Mouse (Mus musculus) erythroblast, embryonic 14.5 days (primary cell): ENCODE results near the gene Crtc3. TPM values are rescaled to one million over a fixed set of nuclear protein-coding genes. Genes with fewer than 3 reads are reported as not detected.

ENCODE experiments used
- H3K27me3 ChIP-seq: 2 replicates; pipeline ENCODE4 v1.6.1; 2012; ENCODE audit warnings: inconsistent platforms; ENCODE audit not compliant: control insufficient read depth
- H3K36me3 ChIP-seq: 2 replicates; pipeline ENCODE4 v1.6.1; 2012; ENCODE audit warnings: mild to moderate bottlenecking, inconsistent platforms; ENCODE audit not compliant: control insufficient read depth
- H3K4me1 ChIP-seq: 2 replicates; pipeline ENCODE4 v1.6.1; 2012; ENCODE audit warnings: inconsistent platforms; ENCODE audit not compliant: control insufficient read depth
- H3K4me3 ChIP-seq: replicated peaks from 2 replicates; pipeline ENCODE3; 2012; ENCODE audit warnings: moderate library complexity, mild to moderate bottlenecking, inconsistent platforms
- H3K9me3 ChIP-seq: 2 replicates; pipeline ENCODE4 v1.6.1; 2012; ENCODE audit warnings: low read length, inconsistent platforms, mixed read lengths; ENCODE audit not compliant: control insufficient read depth
- GATA1 ChIP-seq: IDR thresholded peaks from 2 replicates; pipeline ENCODE4 v1.6.1; 2012; ENCODE audit warnings: low read length, inconsistent platforms, mixed read lengths
- TAL1 ChIP-seq: IDR thresholded peaks from 3 replicates; pipeline ENCODE4 v1.6.1; 2012; ENCODE audit warnings: low read length, inconsistent platforms, mixed read lengths
- polyA plus RNA-seq: library from polyadenylated mRNA; stranded (reverse); fragments of >175 nt; gene quantifications from 2 replicates; pipeline ENCODE4 v1.2.3, GENCODE M21; 2012

Gene Crtc3
- polyA plus RNA-seq, 1 experiment = 0.78 TPM

- no peak overlapping the region for H3K4me3 ChIP-seq
- TF ChIP-seq GATA1 (no peak), TAL1 (no peak)
- no peaks in the 10 kb centered on the region for H3K27me3 ChIP-seq
- no peaks in the 10 kb centered on the region for H3K9me3 ChIP-seq
- H3K4me1 ChIP-seq = no peaks in the 10 kb centered on the region
- no peaks in the 10 kb centered on the region for H3K36me3 ChIP-seq
Measured at GRCm38 (mm10) chr7:80561931-80562330, 126.7 kb downstream of the Crtc3 start.

DNA sequence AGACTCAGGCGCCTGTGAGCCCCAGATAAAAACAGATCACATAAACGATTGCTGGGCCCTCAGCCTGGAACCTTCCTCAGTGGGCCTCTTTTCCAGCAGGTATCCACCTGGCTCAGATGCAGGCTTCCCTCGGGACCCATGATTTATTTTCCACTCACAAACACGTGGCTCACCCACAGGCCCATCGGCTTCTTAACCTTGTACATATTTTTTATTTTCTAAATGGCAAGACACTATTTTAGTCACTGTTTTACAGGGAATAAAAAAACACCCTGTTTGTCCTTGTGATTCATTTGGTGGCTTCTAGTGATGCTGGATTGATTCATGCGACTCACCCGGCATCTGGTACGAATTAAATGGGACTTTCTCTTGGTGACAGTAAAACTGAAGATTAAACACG lies 127.4 kb downstream of the Crtc3 start:
- Histone ChIP-seq H3K4me1 (no peaks in the 10 kb centered on the region), H3K36me3 (no peaks in the 10 kb centered on the region), H3K27me3 (no peaks in the 10 kb centered on the region), H3K4me3 (no peak overlapping the region), H3K9me3 (no peaks in the 10 kb centered on the region)
- TF ChIP-seq TAL1 (no peak), GATA1 (no peak)

DNA sequence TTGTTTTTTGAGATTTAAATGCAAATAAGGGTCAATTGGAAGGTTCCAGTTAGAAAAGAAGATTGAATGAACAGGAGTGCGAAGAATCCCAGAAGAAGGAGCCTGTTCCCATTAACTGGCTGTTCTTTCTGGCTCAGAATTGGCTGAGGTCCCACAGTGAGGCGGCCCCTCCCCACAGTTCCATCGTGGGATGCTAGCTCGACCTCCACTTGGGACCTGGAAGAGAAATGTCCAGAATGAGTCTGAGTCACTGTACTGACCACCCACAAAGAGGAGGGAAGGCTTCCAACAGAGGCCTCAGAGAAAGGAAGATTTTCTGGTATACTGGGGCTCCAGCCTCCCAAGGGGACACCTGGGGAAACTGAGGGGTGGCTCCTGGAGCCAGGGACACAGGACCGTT lies 130.1 kb downstream of the Crtc3 start:
- H3K27me3 ChIP-seq = no peaks in the 10 kb centered on the region
- no peaks in the 10 kb centered on the region for H3K36me3 ChIP-seq
- H3K4me1 ChIP-seq = no peaks in the 10 kb centered on the region
- no peaks in the 10 kb centered on the region for H3K9me3 ChIP-seq
- H3K4me3 ChIP-seq = no peak overlapping the region
- TF ChIP-seq GATA1 (no peak), TAL1 (no peak)

- H3K4me3 ChIP-seq = no peak overlapping the region
- H3K9me3 ChIP-seq = no peaks in the 10 kb centered on the region
- no peaks in the 10 kb centered on the region for H3K36me3 ChIP-seq
- no peaks in the 10 kb centered on the region for H3K27me3 ChIP-seq
- H3K4me1 ChIP-seq = no peaks in the 10 kb centered on the region
- TF ChIP-seq TAL1 (no peak), GATA1 (no peak)
Measured at GRCm38 (mm10) chr7:80558101-80558500, 130.6 kb downstream of the Crtc3 start.

- Histone ChIP-seq H3K9me3 (no peaks in the 10 kb centered on the region), H3K27me3 (no peaks in the 10 kb centered on the region), H3K4me1 (no peaks in the 10 kb centered on the region), H3K36me3 (no peaks in the 10 kb centered on the region), H3K4me3 (no peak overlapping the region)
- TF ChIP-seq TAL1 = no peak
- no peak for TF ChIP-seq GATA1
Measured at GRCm38 (mm10) chr7:80557161-80557560, 131.5 kb downstream of the Crtc3 start.

GRCm38 (mm10) chr7:80556166-80556565 lies 132.5 kb downstream of the Crtc3 start:
- Histone ChIP-seq H3K4me1 (no peaks in the 10 kb centered on the region), H3K4me3 (no peak overlapping the region), H3K36me3 (no peaks in the 10 kb centered on the region), H3K27me3 (no peaks in the 10 kb centered on the region), H3K9me3 (no peaks in the 10 kb centered on the region)
- no peak for TF ChIP-seq GATA1
- TF ChIP-seq TAL1 = no peak

DNA sequence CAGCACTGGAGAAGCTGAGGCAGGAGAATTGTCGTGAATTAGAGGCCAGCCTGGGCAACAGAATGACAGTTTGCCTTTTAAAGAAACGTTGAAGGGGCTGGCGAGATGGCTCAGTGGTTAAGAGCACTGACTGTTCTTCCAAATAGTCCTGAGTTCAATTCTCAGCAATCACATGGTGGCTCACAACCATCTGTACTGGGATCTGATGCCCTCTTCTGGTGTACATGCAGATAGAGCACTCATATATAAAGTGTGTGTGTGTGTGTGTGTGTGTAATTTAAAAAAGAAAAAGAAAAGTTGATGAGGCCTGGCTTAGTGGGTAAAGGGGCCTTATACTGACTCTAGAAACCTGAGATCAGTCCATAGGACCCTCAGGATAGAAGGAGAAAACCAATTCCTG lies 133.5 kb downstream of the Crtc3 start:
- no peaks in the 10 kb centered on the region for H3K36me3 ChIP-seq
- H3K27me3 ChIP-seq = no peaks in the 10 kb centered on the region
- H3K4me3 ChIP-seq = no peak overlapping the region
- TF ChIP-seq TAL1 (no peak), GATA1 (no peak)
- no peaks in the 10 kb centered on the region for H3K9me3 ChIP-seq
- H3K4me1 ChIP-seq = no peaks in the 10 kb centered on the region

- Histone ChIP-seq H3K27me3 (no peaks in the 10 kb centered on the region), H3K4me3 (no peak overlapping the region), H3K4me1 (no peaks in the 10 kb centered on the region), H3K9me3 (no peaks in the 10 kb centered on the region), H3K36me3 (no peaks in the 10 kb centered on the region)
- TF ChIP-seq GATA1 (no peak), TAL1 (no peak)
Measured at GRCm38 (mm10) chr7:80554180-80555021, 134.3 kb downstream of the Crtc3 start.

DNA sequence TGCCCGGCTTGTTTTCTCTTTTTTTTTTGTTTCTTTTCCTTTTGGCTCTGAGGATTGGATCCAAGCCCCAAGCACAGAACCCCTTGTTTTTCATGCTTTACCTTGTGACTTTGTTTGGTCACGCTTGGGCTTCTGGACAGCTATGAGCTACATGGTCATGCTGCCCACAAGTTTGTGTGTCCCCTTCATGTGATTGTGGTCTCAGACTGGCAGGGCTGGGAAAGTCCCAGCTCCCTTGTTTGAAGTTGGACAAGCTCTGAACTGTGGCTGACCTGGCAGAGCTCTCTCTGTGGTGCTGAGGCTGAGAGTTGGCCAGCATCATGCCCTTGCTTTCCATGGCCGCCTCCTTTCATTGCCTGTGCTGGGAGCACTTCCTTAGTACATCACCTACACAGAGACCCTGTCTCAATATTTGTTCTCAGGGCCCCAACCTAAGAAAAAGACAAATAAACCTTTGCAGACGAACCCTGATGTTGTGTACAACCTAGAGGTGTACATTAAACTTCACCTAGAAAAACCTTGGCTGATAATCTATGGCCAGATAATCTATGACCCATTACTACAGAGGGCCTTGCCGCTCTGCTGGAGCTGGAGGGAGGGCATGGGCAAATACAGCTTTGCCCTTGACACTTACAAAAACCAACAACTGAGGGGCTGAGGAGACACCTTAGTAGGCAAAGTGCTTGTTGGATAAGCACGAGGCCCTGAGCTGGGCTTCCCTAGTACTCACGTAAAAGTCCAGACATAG lies 140.0 kb downstream of the Crtc3 start:
- Histone ChIP-seq H3K4me1 (peaks cover 4% of the 10 kb centered on the region; the same call in 1 of the 2 replicates), H3K9me3 (no peaks in the 10 kb centered on the region), H3K4me3 (no peak overlapping the region), H3K27me3 (no peaks in the 10 kb centered on the region), H3K36me3 (no peaks in the 10 kb centered on the region)
- TF ChIP-seq GATA1 (no peak), TAL1 (no peak)
